Mouse (Mus musculus): Measurements from ENCODE around the gene Ramp2.

Ramp2 gene

GRCm38 (mm10) chr11:101236782-101237181 lies 9.0 kb upstream of the Ramp2 start:
- DNase-seq: no peak

GRCm38 (mm10) chr11:101238071-101238647 lies 7.7 kb upstream of the Ramp2 start:
- no peak for DNase-seq

DNA sequence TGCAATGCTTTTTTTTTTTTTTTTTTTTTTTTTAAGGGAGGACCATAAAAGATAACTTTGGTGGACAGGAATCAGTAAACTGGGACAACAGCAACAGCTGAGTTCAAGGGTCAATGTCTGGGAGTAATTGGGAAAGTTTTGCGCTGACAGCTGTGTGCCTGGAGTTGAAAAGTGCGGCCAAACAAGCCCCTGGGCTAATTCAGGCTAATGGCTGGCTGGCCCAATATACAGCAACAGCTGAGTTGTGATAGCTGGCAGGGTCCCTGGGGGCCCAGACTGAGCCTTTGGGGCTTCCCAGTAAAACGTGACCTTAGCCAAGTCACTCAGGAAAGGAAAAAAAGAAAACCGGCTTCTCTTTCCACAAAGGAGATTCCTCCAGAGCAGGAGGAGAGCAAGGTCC lies 757 bp upstream of the Ramp2 start:
- DNase-seq: no peak

DNA sequence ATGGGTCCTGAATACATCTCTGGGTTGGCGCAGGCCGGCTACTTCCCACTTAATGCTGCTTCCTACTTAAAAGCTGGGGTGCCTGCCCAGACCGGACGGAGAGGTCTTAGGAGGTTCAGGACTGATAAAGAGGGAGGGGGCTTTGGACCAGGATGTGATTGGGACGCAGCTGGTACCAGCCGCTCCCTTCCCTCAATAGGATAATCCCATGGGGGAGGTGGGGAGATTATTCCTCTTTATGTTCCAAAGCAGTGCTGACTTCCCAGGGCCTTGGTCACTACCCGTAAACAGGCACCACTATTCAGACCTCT lies 829 bp downstream of the Ramp2 start:
- DNase-seq: no peak

DNA sequence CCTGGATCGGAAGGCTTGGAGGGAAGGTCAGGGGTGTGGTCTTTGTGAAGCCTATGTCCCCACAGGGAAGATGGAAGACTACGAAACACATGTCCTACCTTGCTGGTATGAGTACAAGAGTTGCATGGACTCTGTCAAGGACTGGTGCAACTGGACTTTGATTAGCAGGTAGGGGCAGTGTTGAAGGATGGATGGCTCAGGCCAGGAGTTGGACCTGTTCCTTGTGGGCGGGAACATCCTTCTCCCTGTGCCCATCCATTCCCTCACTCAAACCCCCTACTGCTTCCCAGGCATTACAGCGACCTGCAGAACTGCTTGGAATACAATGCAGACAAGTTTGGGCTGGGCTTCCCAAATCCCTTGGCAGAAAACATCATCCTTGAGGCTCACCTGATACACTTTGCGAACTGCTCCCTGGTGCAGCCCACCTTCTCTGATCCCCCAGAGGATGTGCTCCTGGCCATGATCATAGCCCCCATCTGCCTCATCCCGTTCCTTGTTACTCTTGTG lies 1.7 kb downstream of the Ramp2 start:
- DNase-seq: no peak

- DNase-seq: peak; percentile 42
Measured at GRCm38 (mm10) chr11:101248258-101248994, 2.6 kb downstream of the Ramp2 start.

DNA sequence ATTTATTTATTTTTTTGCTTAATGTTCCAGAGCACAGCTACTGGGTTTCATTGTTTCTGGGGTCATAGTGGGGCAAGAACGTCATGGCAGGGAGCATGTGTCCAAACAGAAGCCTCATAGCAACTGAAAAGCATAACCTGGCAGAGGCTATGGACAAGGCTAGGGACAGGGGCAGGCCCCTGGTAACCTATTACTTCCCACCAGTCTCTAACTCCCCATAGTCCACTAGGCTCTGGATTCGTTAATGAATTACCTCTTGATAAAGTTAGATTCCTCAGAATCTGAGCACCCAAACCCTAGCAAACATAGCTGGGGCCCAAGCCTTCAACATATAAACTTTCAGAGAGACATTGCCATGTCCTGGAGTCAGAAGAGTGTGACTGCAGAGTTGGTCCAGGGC lies 5.2 kb downstream of the Ramp2 start:
- DNase-seq: no peak

DNA sequence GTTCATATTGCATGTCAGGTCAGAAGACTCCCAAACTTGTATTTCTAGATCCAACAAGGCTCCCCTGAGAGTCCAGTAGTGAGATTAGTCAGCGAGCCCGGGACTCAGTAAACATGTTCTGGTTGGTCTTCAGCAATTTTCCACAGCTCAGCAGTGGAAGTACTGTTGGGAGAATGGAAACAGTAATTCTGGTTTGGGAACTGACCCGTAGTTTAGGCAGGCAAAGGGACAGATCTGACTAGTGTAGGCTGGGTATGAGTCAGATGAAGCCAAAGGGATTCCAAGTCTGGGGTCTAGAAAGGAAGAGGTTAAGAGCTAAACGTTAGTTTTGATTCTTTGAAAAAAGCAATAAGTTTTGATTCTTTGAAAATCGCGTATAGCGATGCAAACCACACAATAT lies 7.1 kb downstream of the Ramp2 start:
- DNase-seq: no peak

- peak; percentile 81 for DNase-seq
Measured at GRCm38 (mm10) chr11:101253613-101254389, 8.0 kb downstream of the Ramp2 start, which contains the start of gene Vps25. TSS of gene Vps25 (plus strand) at chr11:101253707.

DNA sequence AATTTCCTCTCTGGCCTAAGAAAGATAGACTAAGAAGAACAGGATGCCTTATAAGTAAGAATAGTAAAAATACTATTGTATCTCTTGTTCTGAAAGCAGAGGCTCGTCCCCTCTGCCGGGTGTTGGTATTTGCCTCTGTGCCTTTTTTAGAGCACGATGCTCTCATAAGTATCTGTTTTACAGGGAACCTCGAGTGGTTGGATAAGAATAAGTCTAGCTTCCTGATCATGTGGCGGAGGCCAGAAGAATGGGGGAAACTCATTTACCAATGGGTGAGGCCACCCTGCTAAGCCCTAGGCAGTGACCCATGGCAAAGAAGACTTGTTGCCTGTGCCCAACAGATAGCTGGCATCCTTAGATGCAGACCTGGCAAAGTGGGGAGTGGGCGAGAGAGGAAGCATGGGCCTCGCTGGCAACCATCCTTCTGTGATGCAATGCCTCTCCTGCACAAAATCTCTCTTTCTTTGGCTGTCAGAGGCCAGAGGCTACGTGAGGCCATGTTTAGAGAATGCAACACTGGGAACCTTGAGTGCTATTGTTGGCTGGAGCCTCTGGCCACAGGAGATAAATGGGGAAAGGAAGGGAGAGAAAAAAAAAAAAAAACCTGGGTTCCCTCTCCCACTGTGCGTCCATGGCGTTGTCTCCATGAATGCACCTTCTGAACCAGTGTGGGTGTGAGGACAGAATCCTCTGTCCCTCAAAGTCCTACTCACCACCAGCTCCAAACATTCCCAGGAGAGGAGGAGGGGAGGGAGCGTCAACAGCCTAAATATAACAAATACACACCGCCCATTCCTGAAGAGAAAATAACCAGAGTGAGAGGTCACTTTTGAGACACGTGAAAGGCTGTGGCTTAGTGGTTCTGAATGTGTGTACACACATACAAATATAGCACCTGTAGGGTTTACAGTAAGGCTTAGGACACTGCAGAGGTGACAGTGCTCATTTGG lies 10.3 kb downstream of the Ramp2 start:
- no peak for DNase-seq

DNA sequence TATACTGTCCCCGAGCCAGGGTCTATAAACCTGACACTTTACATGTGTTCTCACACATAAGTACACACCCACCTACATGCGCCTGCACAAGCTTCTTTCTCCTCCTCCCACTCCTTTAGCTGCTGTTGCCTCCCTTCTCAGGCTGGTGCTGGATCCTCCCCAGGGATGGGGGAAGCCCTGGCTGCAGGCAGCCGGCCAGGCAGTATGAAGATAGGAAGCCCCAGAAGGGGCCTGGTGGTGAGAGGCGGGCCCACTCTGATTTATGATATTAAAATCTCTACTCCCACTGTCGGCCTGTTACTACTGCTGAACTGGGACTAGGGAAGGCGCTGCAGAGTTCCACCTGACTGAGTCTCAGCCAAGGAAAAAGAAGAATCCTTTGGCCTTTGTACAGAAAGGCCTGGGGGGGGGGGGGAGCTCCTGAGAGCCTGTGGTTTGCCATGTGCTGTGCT lies 13.5 kb downstream of the Ramp2 start:
- DNase-seq: no peak

DNA sequence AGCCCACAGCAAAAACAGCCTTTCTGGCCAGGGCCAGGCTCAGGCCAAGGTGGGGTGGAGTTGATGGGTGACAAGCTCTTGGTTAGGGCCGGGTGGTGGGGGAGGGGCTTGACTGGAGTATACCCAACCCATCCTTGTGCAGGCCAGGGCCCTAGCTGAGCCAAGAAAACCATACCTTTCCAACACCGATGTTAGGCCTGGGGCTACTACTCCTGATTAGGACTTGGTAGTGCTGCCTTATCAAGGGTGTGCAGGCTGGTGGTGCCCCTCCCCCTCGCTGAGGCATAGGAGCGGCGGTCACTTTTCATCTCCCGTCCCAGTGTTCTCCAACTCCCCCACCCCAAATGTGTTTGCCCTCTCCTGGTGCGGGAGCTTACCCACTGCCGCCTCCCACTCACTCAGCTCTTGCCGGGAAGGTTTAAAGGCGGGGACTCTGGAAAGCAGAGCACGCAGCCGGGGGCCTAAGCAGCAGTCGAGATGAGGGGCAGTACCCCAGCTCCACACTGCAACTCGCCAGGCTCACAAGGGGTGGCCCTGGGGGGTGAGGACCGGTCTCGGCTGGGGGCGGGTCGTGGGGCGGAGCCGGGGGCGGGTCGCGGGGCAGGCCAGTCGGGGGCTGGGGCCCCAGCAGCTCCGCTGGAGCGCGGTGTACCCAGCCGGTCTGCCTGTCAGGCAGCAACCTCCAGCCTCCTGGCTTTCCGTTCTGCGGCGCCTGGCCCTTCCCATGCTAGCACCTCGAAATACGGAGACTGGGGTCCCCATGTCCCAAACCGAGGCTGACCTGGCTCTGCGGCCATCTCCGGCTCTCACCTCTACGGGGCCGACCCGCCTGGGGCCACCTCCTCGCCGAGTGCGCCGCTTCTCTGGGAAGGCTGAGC lies 14.4 kb downstream of the Ramp2 start, which contains the start of gene Wnk4:
Gene Wnk4 (plus strand): TSS at position 620 of the 878 bp plus-strand sequence.
- no peak for DNase-seq

- DNase-seq: no peak
Measured at GRCm38 (mm10) chr11:101260826-101261380, 15.1 kb downstream of the Ramp2 start.

GRCm38 (mm10) chr11:101262272-101262967 lies 16.6 kb downstream of the Ramp2 start:
- no peak for DNase-seq

GRCm38 (mm10) chr11:101263138-101263988 lies 17.5 kb downstream of the Ramp2 start:
- no peak for DNase-seq

- DNase-seq: no peak
Measured at GRCm38 (mm10) chr11:101263989-101264280, 18.1 kb downstream of the Ramp2 start.

DNA sequence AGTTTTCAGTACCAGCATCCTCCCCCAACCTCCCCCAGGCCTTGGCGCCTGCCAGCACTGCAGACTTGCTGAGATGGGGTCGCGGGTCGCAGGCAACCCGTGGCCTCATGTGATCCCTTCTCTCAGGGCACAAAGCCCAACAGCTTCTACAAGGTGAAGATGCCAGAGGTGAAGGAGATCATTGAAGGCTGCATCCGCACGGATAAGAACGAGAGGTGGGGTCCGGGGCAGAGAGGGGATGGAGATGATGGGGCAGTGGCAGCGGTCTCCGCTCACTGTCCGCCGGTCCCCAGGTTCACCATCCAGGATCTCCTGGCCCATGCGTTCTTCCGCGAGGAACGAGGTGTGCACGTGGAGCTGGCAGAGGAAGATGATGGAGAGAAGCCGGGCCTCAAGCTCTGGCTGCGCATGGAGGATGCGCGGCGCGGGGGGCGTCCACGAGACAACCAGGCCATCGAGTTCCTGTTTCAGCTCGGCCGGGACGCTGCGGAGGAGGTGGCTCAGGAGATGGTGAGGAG lies 19.2 kb downstream of the Ramp2 start:
- DNase-seq: no peak

- DNase-seq: no peak
Measured at GRCm38 (mm10) chr11:101265906-101266305, 20.1 kb downstream of the Ramp2 start.

GRCm38 (mm10) chr11:101269577-101270116 lies 23.8 kb downstream of the Ramp2 start:
- no peak for DNase-seq
